Mouse (Mus musculus): ENCODE results near the gene Rfng. TPM values are rescaled to one million over a fixed set of nuclear protein-coding genes. Genes with fewer than 3 reads are reported as not detected.

The Rfng gene
- polyA plus RNA-seq, 1 experiment = 119 TPM

- TF ChIP-seq CTCF (IDR thresholded peaks at IDR 0.05; ENCODE audit: borderline replicate concordance, extremely low read depth, insufficient read depth, insufficient read length) (no peak), POLR2A (IDR thresholded peaks at IDR 0.05; ENCODE audit: borderline replicate concordance, extremely low read depth, insufficient read depth, insufficient read length, poor library complexity, severe bottlenecking) (no peak)
- no peak for DNase-seq (ENCODE audit: low read depth)
These were observed 22.0 kb downstream of the Rfng start for GRCm38 (mm10) chr11:120761811-120762671.

GRCm38 (mm10) chr11:120760236-120760635 lies 23.8 kb downstream of the Rfng start:
- no peak for DNase-seq (ENCODE audit: low read depth)
- TF ChIP-seq POLR2A (IDR thresholded peaks at IDR 0.05; ENCODE audit: borderline replicate concordance, extremely low read depth, insufficient read depth, insufficient read length, poor library complexity, severe bottlenecking) (no peak), CTCF (IDR thresholded peaks at IDR 0.05; ENCODE audit: borderline replicate concordance, extremely low read depth, insufficient read depth, insufficient read length) (no peak)

- no peak for DNase-seq (ENCODE audit: low read depth)
- TF ChIP-seq CTCF (IDR thresholded peaks at IDR 0.05; ENCODE audit: borderline replicate concordance, extremely low read depth, insufficient read depth, insufficient read length) (no peak), POLR2A (IDR thresholded peaks at IDR 0.05; ENCODE audit: borderline replicate concordance, extremely low read depth, insufficient read depth, insufficient read length, poor library complexity, severe bottlenecking) (no peak)
These were observed 32.4 kb downstream of the Rfng start for GRCm38 (mm10) chr11:120751606-120752005.

- no peak for TF ChIP-seq POLR2A (IDR thresholded peaks at IDR 0.05; ENCODE audit: borderline replicate concordance, extremely low read depth, insufficient read depth, insufficient read length, poor library complexity, severe bottlenecking)
- TF ChIP-seq CTCF (IDR thresholded peaks at IDR 0.05; ENCODE audit: borderline replicate concordance, extremely low read depth, insufficient read depth, insufficient read length) = peak; percentile 43; the same call in 1 of the 2 replicates
- peak; percentile 14 for DNase-seq (ENCODE audit: low read depth)
These were observed 34.6 kb downstream of the Rfng start for GRCm38 (mm10) chr11:120749430-120749829.

- TF ChIP-seq CTCF (IDR thresholded peaks at IDR 0.05; ENCODE audit: borderline replicate concordance, extremely low read depth, insufficient read depth, insufficient read length) = no peak
- no peak for TF ChIP-seq POLR2A (IDR thresholded peaks at IDR 0.05; ENCODE audit: borderline replicate concordance, extremely low read depth, insufficient read depth, insufficient read length, poor library complexity, severe bottlenecking)
- no peak for DNase-seq (ENCODE audit: low read depth)
These were observed 36.0 kb downstream of the Rfng start for GRCm38 (mm10) chr11:120747974-120748373.

GRCm38 (mm10) chr11:120744121-120744701 lies 39.8 kb downstream of the Rfng start:
- TF ChIP-seq CTCF (IDR thresholded peaks at IDR 0.05; ENCODE audit: borderline replicate concordance, extremely low read depth, insufficient read depth, insufficient read length) (no peak), POLR2A (IDR thresholded peaks at IDR 0.05; ENCODE audit: borderline replicate concordance, extremely low read depth, insufficient read depth, insufficient read length, poor library complexity, severe bottlenecking) (no peak)
- no peak for DNase-seq (ENCODE audit: low read depth)

- no peak for TF ChIP-seq CTCF (IDR thresholded peaks at IDR 0.05; ENCODE audit: borderline replicate concordance, extremely low read depth, insufficient read depth, insufficient read length)
- no peak for TF ChIP-seq POLR2A (IDR thresholded peaks at IDR 0.05; ENCODE audit: borderline replicate concordance, extremely low read depth, insufficient read depth, insufficient read length, poor library complexity, severe bottlenecking)
- no peak for DNase-seq (ENCODE audit: low read depth)
These were observed 43.0 kb downstream of the Rfng start for GRCm38 (mm10) chr11:120740981-120741380.

GRCm38 (mm10) chr11:120736424-120736823 lies 47.6 kb downstream of the Rfng start:
- no peak for TF ChIP-seq POLR2A (IDR thresholded peaks at IDR 0.05; ENCODE audit: borderline replicate concordance, extremely low read depth, insufficient read depth, insufficient read length, poor library complexity, severe bottlenecking)
- no peak for TF ChIP-seq CTCF (IDR thresholded peaks at IDR 0.05; ENCODE audit: borderline replicate concordance, extremely low read depth, insufficient read depth, insufficient read length)
- DNase-seq (ENCODE audit: low read depth) = no peak

- TF ChIP-seq POLR2A (IDR thresholded peaks at IDR 0.05; ENCODE audit: borderline replicate concordance, extremely low read depth, insufficient read depth, insufficient read length, poor library complexity, severe bottlenecking) (no peak), CTCF (IDR thresholded peaks at IDR 0.05; ENCODE audit: borderline replicate concordance, extremely low read depth, insufficient read depth, insufficient read length) (no peak)
- peak; percentile 16 for DNase-seq (ENCODE audit: low read depth)
These were observed 50.5 kb downstream of the Rfng start for GRCm38 (mm10) chr11:120733521-120733920.

GRCm38 (mm10) chr11:120731858-120732680 lies 51.9 kb downstream of the Rfng start, which contains the start of gene Cbr2:
TSS of gene Cbr2 (minus strand) at chr11:120732114.
- no peak for DNase-seq (ENCODE audit: low read depth)
- TF ChIP-seq POLR2A (IDR thresholded peaks at IDR 0.05; ENCODE audit: borderline replicate concordance, extremely low read depth, insufficient read depth, insufficient read length, poor library complexity, severe bottlenecking) (no peak), CTCF (IDR thresholded peaks at IDR 0.05; ENCODE audit: borderline replicate concordance, extremely low read depth, insufficient read depth, insufficient read length) (no peak)

- DNase-seq (ENCODE audit: low read depth) = no peak
- TF ChIP-seq POLR2A (IDR thresholded peaks at IDR 0.05; ENCODE audit: borderline replicate concordance, extremely low read depth, insufficient read depth, insufficient read length, poor library complexity, severe bottlenecking) (no peak), CTCF (IDR thresholded peaks at IDR 0.05; ENCODE audit: borderline replicate concordance, extremely low read depth, insufficient read depth, insufficient read length) (no peak)
These were observed 52.6 kb downstream of the Rfng start for GRCm38 (mm10) chr11:120731395-120731794.

Other genes with a start within 250 kb of the Rfng start
- gene Mcrip1, start 234.5 kb downstream of the Rfng start, polyA plus RNA-seq (2012; rRNA removed) = 204 and 253 TPM in 2 replicates
- gene Ppp1r27, start 233.1 kb downstream of the Rfng start, polyA plus RNA-seq (2012; rRNA removed) = not detected in 2 replicates
- gene P4hb, start 211.0 kb downstream of the Rfng start, polyA plus RNA-seq (2012; rRNA removed) = 162 and 206 TPM in 2 replicates
- 540 and 581 TPM in 2 replicates for gene Arhgdia, start 202.6 kb downstream of the Rfng start, polyA plus RNA-seq (2012; rRNA removed)
- 86.8 and 89.7 TPM in 2 replicates for gene Alyref, start 185.8 kb downstream of the Rfng start, polyA plus RNA-seq (2012; rRNA removed)
- 175 and 222 TPM in 2 replicates for gene Anapc11, start 185.8 kb downstream of the Rfng start, polyA plus RNA-seq (2012; rRNA removed)
- gene Npb, start 175.7 kb downstream of the Rfng start, polyA plus RNA-seq (2012; rRNA removed) = 0.29 and 0.45 TPM in 2 replicates
- gene Pcyt2, start 166.3 kb downstream of the Rfng start, polyA plus RNA-seq (2012; rRNA removed) = 229 and 307 TPM in 2 replicates
- 59.4 and 85.8 TPM in 2 replicates for gene Sirt7, start 159.0 kb downstream of the Rfng start, polyA plus RNA-seq (2012; rRNA removed)
- gene Mafg, start 150.6 kb downstream of the Rfng start, polyA plus RNA-seq (2012; rRNA removed) = 57.4 and 57.6 TPM in 2 replicates
- gene Pycr1, start 140.4 kb downstream of the Rfng start, polyA plus RNA-seq (2012; rRNA removed) = 19.9 and 26.8 TPM in 2 replicates
- gene Myadml2, start 136.0 kb downstream of the Rfng start, polyA plus RNA-seq (2012; rRNA removed) = 0.35 and 0.51 TPM in 2 replicates
- gene Notum, start 123.0 kb downstream of the Rfng start, polyA plus RNA-seq (2012; rRNA removed) = 1.7 and 2.7 TPM in 2 replicates
- 83.0 and 90.3 TPM in 2 replicates for gene Aspscr1, start 111.2 kb downstream of the Rfng start, polyA plus RNA-seq (2012; rRNA removed)
- gene Cenpx, start 70.5 kb downstream of the Rfng start, polyA plus RNA-seq (2012; rRNA removed) = 59.7 and 89.6 TPM in 2 replicates
- 97.6 and 128 TPM in 2 replicates for gene Lrrc45, start 70.3 kb downstream of the Rfng start, polyA plus RNA-seq (2012; rRNA removed)
- 425 and 438 TPM in 2 replicates for gene Rac3, start 62.7 kb downstream of the Rfng start, polyA plus RNA-seq (2012; rRNA removed)
- 8.6 and 11.8 TPM in 2 replicates for gene Dcxr, start 56.9 kb downstream of the Rfng start, polyA plus RNA-seq (2012; rRNA removed)
- gene Cbr2, start 52.1 kb downstream of the Rfng start, polyA plus RNA-seq (2012; rRNA removed) = 0.53 and 0.66 TPM in 2 replicates
- gene Hmga1b, start 21.4 kb downstream of the Rfng start, polyA plus RNA-seq (2012; rRNA removed) = 0.76 and 1.9 TPM in 2 replicates
- gene Gps1, start 65 bp upstream of the Rfng start, polyA plus RNA-seq (2012; rRNA removed) = 277 and 337 TPM in 2 replicates
- 38.9 and 43.9 TPM in 2 replicates for gene Dus1l, start 12.2 kb upstream of the Rfng start, polyA plus RNA-seq (2012; rRNA removed)
- 298 and 471 TPM in 2 replicates for gene Fasn, start 40.3 kb upstream of the Rfng start, polyA plus RNA-seq (2012; rRNA removed)
- gene Ccdc57, start 148.7 kb upstream of the Rfng start, polyA plus RNA-seq (2012; rRNA removed) = 5.6 and 7.2 TPM in 2 replicates
- gene Slc16a3, start 164.3 kb upstream of the Rfng start, polyA plus RNA-seq (2012; rRNA removed) = 9.4 and 10.9 TPM in 2 replicates
- 187 and 202 TPM in 2 replicates for gene Csnk1d, start 207.1 kb upstream of the Rfng start, polyA plus RNA-seq (2012; rRNA removed)

All from brain, embryonic 14.5 days (tissue).